Mouse (Mus musculus) T-cell, adult 2 months (primary cell): ENCODE measurements around the gene Krtap3-1.
A peak's percentile ranks its signal among the peaks of the same experiment; 100 is the strongest.
"Not testable (repeated sequence)": the region's sequence is repeated elsewhere in the genome, so short reads cannot be mapped to it uniquely, and the experiment has no call there.

Experiments used
- DNase-seq: peaks from one replicate; pipeline ENCODE4 v3.0.0; 2022; ENCODE audit warnings: low spot score

The Krtap3-1 gene

GRCm38 (mm10) chr11:99566530-99566929 is at the start of gene Krtap3-1:
TSS of gene Krtap3-1 (minus strand) at chr11:99566630.
- DNase-seq = no peak

DNA sequence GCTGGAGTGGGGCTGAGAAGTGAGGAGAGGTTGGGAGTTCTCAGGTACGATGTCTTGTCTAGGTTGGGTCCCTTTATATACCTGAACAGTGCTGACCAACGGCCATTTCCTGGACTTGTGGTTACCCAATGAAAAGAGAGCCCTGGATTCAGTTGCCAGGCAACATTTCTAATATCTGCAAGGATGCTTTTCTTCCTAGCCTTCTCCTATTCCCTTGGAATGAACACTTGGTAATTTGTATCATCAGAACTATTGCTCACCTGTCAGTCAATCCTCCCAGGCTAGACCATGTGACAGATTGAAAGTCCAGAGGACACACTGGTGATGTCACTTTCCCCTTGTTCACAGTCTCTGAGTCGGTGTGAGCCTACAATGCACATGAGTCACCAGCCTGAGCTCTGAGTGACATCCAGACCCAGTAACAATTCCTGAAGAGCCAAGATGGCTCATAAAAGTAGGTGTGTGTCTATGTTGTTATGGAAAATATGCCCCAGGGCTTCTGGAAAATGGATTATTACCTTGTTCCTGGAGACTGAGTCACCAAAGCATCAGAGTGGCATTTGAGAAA is 48.5 kb upstream of the Krtap3-1 start, which contains the start of gene Krtap2-4:
Gene Krtap2-4 (minus strand): TSS at position 51 of the 568 bp plus-strand sequence.
- no peak for DNase-seq

GRCm38 (mm10) chr11:99610089-99610488 is 43.7 kb upstream of the Krtap3-1 start, which contains the start of gene Gm11937:
TSS of gene Gm11937 (minus strand) at chr11:99610189.
- not testable (repeated sequence) for DNase-seq

GRCm38 (mm10) chr11:99609126-99609525 is 42.7 kb upstream of the Krtap3-1 start:
- no peak for DNase-seq

GRCm38 (mm10) chr11:99603208-99603607 is 36.8 kb upstream of the Krtap3-1 start, which contains the start of gene Gm11938:
TSS of gene Gm11938 (minus strand) at chr11:99603308.
- DNase-seq = not testable (repeated sequence)

DNA sequence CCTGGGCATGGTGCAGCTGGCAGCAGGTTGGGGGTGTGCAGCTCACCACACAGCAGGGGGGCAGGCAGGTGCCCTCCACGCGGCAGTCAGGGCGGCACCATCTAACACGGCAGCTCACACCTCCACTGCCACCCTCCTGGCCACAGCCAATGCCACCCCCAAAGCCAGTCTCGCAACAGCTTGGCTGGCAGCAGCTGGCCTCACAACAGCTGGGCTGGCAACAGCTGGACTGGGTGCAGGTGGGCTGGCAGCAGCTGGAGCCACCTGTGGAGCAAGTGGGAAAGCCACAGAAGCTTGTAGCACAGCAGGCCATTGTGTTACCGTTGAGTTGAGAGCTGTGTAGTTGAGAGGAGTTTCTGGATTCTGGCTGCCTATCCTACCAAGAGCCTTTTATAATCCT is 31.3 kb upstream of the Krtap3-1 start, which contains the start of gene Krtap9-3:
Gene Krtap9-3 (minus strand): TSS at position 364 of the 400 bp plus-strand sequence.
- not testable (repeated sequence) for DNase-seq

GRCm38 (mm10) chr11:99590981-99591380 is 24.6 kb upstream of the Krtap3-1 start, which contains the start of gene Krtap1-3:
TSS of gene Krtap1-3 (minus strand) at chr11:99591339.
- no peak for DNase-seq

DNA sequence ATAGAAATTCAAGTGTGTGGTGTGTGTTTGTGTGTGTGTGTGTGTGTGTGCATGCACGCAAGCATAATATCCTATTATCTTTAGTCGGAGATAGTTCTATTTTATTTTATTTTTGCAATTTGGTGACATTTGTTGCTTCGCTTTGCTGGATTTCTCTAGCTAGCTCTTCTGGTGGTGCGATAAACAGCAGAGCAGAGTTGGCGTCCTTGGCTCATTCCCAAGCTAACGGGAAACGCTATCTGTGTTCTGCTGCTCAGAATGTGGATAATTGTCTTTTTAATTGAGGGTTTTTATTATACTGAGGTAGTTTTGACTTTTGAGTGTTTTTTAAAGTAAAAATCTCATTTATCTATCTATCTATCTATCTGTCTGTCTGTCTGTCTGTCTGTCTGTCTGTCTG is 18.7 kb upstream of the Krtap3-1 start:
- DNase-seq = no peak

GRCm38 (mm10) chr11:99583245-99583704 is 16.8 kb upstream of the Krtap3-1 start, which contains the start of gene Krtap1-4:
TSS of gene Krtap1-4 (minus strand) at chr11:99583654.
- DNase-seq = no peak

- no peak for DNase-seq
These were observed 15.1 kb upstream of the Krtap3-1 start for GRCm38 (mm10) chr11:99581564-99581963.

DNA sequence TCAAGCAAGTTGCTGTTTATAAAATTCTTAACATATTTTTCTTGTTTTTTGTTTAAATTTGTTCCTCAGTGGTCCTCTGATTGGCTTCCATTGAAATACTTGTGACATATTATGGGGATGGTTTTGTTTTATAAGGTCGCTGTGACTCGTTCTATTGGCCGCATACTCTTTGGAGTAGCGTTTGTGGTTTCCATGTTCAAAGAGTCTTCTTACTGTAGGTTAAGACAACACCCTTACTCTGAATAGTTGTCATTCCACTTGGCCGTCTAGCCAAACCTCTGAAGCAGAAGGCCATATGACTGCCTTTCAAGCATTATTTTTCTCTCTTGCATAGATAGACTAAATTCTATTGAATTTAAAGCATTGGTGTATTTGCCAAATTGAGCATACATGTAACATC is 14.6 kb upstream of the Krtap3-1 start:
- DNase-seq = no peak

DNA sequence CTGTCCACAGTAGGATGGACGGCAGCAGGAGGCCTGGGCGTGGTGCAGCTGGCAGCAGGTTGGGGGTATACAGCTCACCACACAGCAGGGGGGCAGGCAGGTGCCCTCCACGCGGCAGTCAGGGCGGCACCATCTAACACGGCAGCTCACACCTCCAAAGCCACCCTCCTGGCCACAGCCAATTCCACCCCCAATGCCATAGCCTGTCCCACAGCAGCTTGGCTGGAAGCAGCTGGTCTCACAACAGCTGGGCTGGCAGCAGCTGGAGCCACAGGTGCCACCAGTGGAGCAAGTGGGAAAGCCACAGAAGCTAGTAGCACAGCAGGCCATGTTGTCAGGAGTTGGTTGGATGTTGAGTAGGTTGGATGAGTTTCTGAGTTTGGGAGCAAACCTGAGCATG is 14.2 kb upstream of the Krtap3-1 start, which contains the start of gene Krtap1-5:
Gene Krtap1-5 (minus strand): TSS at position 381 of the 400 bp plus-strand sequence.
- no peak for DNase-seq

- peak; percentile 33 for DNase-seq
These were observed 7.7 kb upstream of the Krtap3-1 start for GRCm38 (mm10) chr11:99574106-99574505.

GRCm38 (mm10) chr11:99573164-99573563 is 6.7 kb upstream of the Krtap3-1 start:
- DNase-seq = no peak

DNA sequence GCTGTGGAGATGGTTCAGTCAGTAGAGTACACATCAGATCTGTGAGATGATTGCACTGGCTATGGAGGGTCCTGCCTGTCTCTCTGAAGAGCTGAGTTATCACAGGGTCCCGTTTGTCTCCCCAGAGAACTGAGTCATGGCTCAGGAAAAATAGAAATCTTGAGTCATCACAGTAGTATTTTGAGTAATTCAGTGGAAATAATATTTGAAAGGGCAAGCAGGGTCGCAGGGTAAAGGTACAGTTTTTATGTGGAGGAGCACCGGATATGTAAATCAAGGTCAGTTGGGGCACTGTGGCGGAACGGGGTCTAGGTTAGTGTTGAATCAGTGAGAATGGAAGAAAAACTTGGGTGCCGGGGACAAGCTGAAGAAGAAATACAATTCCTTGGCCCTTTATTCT is 3.9 kb downstream of the Krtap3-1 start:
- no peak for DNase-seq

DNA sequence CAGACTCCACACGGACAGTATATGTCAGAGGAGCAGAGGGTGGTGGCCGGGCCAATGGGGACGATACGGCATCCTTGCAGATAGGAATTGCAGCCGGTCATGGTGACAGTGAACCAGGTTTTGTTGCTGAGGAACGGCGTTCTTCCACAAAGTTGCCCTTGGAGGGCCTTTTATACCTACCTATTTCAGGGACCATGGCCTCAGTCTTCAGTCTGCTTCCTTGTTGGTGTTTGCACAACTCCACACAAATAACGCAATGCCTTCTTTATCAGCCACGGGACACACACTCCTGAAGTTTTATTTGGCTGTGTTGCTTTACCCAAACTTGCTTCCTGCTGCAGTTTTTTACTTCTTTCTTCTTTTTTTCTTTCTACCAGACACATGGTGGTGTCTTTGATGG is 7.1 kb downstream of the Krtap3-1 start, which contains the start of gene Gm11939:
Gene Gm11939 (minus strand): TSS at position 101 of the 400 bp plus-strand sequence.
- DNase-seq = no peak

DNA sequence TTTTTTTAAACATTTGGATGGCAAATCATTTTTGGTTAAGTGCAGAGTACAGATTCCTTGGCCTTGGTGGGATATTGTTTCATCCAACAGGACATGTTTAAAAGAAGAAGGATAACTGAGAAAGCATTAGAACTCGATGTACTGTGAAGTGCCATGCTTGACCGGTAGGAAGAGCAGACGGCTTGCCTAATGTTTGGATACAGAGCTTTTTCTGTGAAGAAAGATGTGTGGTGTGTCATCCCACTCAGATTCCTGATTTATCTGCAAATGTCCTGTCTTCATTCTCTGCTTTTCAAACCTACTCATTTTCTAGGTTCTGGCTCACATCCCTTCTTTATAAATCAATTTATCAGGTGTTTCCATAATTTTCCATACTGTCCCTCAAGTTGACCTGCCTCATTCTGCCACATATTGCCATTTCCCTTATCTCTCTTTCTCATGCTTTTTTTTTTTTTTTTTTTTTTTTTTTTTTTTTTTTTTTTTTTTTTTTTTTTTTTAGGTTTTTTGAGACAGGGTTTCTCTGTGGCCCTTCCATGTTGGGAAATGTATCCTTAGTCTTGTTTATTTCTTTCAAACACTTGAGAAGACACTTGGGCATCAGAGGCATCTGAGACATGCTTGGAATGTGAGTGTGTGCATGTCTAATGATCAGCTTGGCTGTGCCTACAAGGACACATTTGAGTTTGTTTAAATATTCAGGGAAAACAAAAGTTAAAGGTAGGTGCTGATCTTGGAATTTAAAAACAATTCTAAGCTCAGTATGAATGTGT is 8.3 kb downstream of the Krtap3-1 start:
- no peak for DNase-seq

DNA sequence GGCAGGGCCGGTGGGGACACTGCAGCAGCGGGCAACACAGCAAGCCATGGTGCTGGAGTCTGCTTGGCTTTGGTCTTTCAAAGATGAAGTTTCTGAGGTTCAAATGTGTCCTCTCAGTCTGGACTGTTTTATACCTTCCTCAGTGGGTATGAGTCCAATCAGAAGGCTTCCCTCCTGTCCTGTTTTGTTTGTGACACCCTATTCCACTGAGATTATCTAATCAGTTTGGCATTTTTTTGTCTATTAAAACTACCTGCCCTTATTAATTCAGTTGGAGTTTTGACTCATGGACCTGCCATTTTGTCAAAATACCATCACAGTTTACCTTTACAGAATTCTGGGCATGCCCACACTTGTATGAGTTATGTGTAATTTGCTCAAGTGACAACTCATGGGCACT is 9.7 kb downstream of the Krtap3-1 start, which contains the start of gene Krtap3-2:
Gene Krtap3-2 (minus strand): TSS at position 101 of the 400 bp plus-strand sequence.
- DNase-seq = no peak

- no peak for DNase-seq
These were observed 10.2 kb downstream of the Krtap3-1 start for GRCm38 (mm10) chr11:99556195-99556594.

DNA sequence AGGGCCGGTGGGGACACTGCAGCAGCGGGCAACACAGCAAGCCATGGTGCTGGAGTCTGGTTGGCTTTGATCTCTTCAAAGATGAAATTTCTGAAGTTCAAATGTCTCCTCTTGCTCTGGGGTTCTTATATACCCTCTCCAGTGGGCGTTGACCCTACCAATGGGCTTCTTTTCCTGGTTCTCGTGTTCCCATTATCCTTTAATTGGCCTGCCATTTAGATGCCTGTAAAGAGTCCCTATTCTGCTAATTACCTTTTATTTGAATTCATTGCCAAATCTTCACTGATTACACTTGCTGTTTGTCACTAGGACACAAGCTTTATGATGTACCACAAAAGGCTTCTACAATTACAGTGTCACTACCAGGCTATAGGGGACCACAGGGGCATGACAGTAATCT is 15.7 kb downstream of the Krtap3-1 start, which contains the start of gene Krtap3-3:
Gene Krtap3-3 (minus strand): TSS at position 101 of the 400 bp plus-strand sequence.
- DNase-seq = no peak

DNA sequence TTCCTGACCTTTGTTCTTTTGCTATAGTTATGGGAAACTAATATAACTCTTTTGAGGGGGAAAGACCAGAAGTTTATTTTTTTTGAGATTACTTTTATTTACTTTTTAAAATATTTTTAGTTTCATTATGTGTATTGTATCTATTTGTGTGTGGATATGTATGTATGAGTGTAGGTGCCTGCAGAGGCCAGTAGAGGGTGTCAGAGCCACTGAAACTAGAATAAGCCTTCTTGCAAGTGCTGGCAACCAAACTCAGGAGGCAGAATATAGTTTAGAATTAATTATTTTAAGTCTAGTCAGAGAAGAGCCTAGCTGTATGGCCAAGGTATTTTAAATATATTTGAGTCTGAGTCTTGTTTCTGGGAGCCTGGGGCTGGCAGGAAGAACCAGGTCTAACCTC is 18.5 kb downstream of the Krtap3-1 start:
- no peak for DNase-seq

- DNase-seq = no peak
These were observed 26.7 kb downstream of the Krtap3-1 start for GRCm38 (mm10) chr11:99539721-99540120.
